Mouse (Mus musculus): ENCODE measurements around the gene Sp110.
"Not testable (repeated sequence)": the region's sequence is repeated elsewhere in the genome, so short reads cannot be mapped to it uniquely, and the experiment has no call there.

The Sp110 gene

GRCm38 (mm10) chr1:85573554-85573953 is 25.1 kb downstream of the Sp110 start:
- in situ Hi-C loops (cut with MboI; ENCODE audit: unreplicated experiment in 2 of 2) = not testable (repeated sequence)

- in situ Hi-C loops (cut with MboI; ENCODE audit: unreplicated experiment in 2 of 2) = not testable (repeated sequence)
Measured at GRCm38 (mm10) chr1:85555261-85555660, 43.4 kb downstream of the Sp110 start.

- in situ Hi-C loops (cut with MboI; ENCODE audit: unreplicated experiment in 2 of 2) = not testable (repeated sequence)
Measured at GRCm38 (mm10) chr1:85546442-85546841, 52.2 kb downstream of the Sp110 start.

GRCm38 (mm10) chr1:85543818-85544217 is 54.8 kb downstream of the Sp110 start:
- in situ Hi-C loops (cut with MboI; ENCODE audit: unreplicated experiment in 2 of 2) = not testable (repeated sequence)

GRCm38 (mm10) chr1:85528451-85529110 is 70.0 kb downstream of the Sp110 start:
- in situ Hi-C loops (cut with MboI; ENCODE audit: unreplicated experiment in 2 of 2) = not testable (repeated sequence)
